Mouse (Mus musculus): Measurements from ENCODE around the gene Bmpr2.
A peak's percentile ranks its signal among the peaks of the same experiment; 100 is the strongest.

Gene Bmpr2

GRCm38 (mm10) chr1:59797865-59798264 is 34.7 kb downstream of the Bmpr2 start:
- no peak for DNase-seq (ENCODE audit: low spot score)

- DNase-seq (ENCODE audit: low spot score): peak; percentile 26
These were observed 41.2 kb downstream of the Bmpr2 start for GRCm38 (mm10) chr1:59804363-59804762.

GRCm38 (mm10) chr1:59809921-59810320 is 46.7 kb downstream of the Bmpr2 start:
- no peak for DNase-seq (ENCODE audit: low spot score)

GRCm38 (mm10) chr1:59812782-59813181 is 49.6 kb downstream of the Bmpr2 start:
- DNase-seq (ENCODE audit: low spot score): no peak

- no peak for DNase-seq (ENCODE audit: low spot score)
These were observed 62.2 kb downstream of the Bmpr2 start for GRCm38 (mm10) chr1:59825421-59825820.

GRCm38 (mm10) chr1:59826583-59826982 is 63.4 kb downstream of the Bmpr2 start:
- DNase-seq (ENCODE audit: low spot score): no peak

- DNase-seq (ENCODE audit: low spot score): no peak
These were observed 66.2 kb downstream of the Bmpr2 start for GRCm38 (mm10) chr1:59829410-59829809.

GRCm38 (mm10) chr1:59830194-59830593 is 67.0 kb downstream of the Bmpr2 start:
- DNase-seq (ENCODE audit: low spot score): no peak

- DNase-seq (ENCODE audit: low spot score): peak; percentile 77
These were observed 70.5 kb downstream of the Bmpr2 start for GRCm38 (mm10) chr1:59833723-59834122.

- DNase-seq (ENCODE audit: low spot score): no peak
These were observed 85.1 kb downstream of the Bmpr2 start for GRCm38 (mm10) chr1:59848327-59848726.

GRCm38 (mm10) chr1:59859046-59859445 is 95.8 kb downstream of the Bmpr2 start:
- DNase-seq (ENCODE audit: low spot score): no peak

- no peak for DNase-seq (ENCODE audit: low spot score)
These were observed 98.9 kb downstream of the Bmpr2 start for GRCm38 (mm10) chr1:59862144-59862543.

GRCm38 (mm10) chr1:59868041-59868440 is 104.8 kb downstream of the Bmpr2 start:
- DNase-seq (ENCODE audit: low spot score): no peak

GRCm38 (mm10) chr1:59874023-59874422 is 110.8 kb downstream of the Bmpr2 start:
- DNase-seq (ENCODE audit: low spot score): no peak

- no peak for DNase-seq (ENCODE audit: low spot score)
These were observed 114.9 kb downstream of the Bmpr2 start for GRCm38 (mm10) chr1:59878098-59878497.

GRCm38 (mm10) chr1:59883349-59884134 is 120.3 kb downstream of the Bmpr2 start:
- peak; percentile 47 for DNase-seq (ENCODE audit: low spot score)

GRCm38 (mm10) chr1:59886899-59887298 is 123.7 kb downstream of the Bmpr2 start:
- DNase-seq (ENCODE audit: low spot score): no peak

- DNase-seq (ENCODE audit: low spot score): no peak
These were observed 124.8 kb downstream of the Bmpr2 start for GRCm38 (mm10) chr1:59888018-59888417.

GRCm38 (mm10) chr1:59891185-59891584 is 128.0 kb downstream of the Bmpr2 start:
- no peak for DNase-seq (ENCODE audit: low spot score)

- DNase-seq (ENCODE audit: low spot score): no peak
These were observed 129.6 kb downstream of the Bmpr2 start for GRCm38 (mm10) chr1:59892777-59893176.

- no peak for DNase-seq (ENCODE audit: low spot score)
These were observed 130.8 kb downstream of the Bmpr2 start for GRCm38 (mm10) chr1:59894025-59894424.

GRCm38 (mm10) chr1:59895456-59895855 is 132.3 kb downstream of the Bmpr2 start:
- no peak for DNase-seq (ENCODE audit: low spot score)

- no peak for DNase-seq (ENCODE audit: low spot score)
These were observed 134.1 kb downstream of the Bmpr2 start for GRCm38 (mm10) chr1:59897147-59897798.

- no peak for DNase-seq (ENCODE audit: low spot score)
These were observed 136.5 kb downstream of the Bmpr2 start for GRCm38 (mm10) chr1:59899679-59900078.

All from yolk sac, embryonic 10.5 days (tissue).